Mouse (Mus musculus) bone marrow, adult 2 months (tissue): ENCODE results near the gene Gm10974.

Source experiments
- CTCF ChIP-seq: fragments of 200-500 bp; IDR thresholded peaks from 2 replicates; pipeline ENCODE4 v1.5.1; 2011; ENCODE audit warnings: low read length, control low read depth; ENCODE audit not compliant: control insufficient read depth, insufficient read depth
- POLR2A ChIP-seq: fragments of 200-500 bp; IDR thresholded peaks from 2 replicates; pipeline ENCODE4 v1.6.1; 2011; ENCODE audit warnings: low read depth, mild to moderate bottlenecking, control low read depth, low read length, borderline replicate concordance; ENCODE audit not compliant: control insufficient read depth

GRCm38 (mm10) chr7:66427437-66428161 lies 61.9 kb downstream of the Gm10974 start, which contains the start of gene Aldh1a3:
- no peak for TF ChIP-seq CTCF
- TF ChIP-seq POLR2A = no peak
